Mouse (Mus musculus) B cell, adult 62 days (primary cell): ENCODE measurements around the gene Lrrc36. TPM values are rescaled to one million over a fixed set of nuclear protein-coding genes. Genes with fewer than 3 reads are reported as not detected.

Experiments used
- total RNA-seq: library from RNA; stranded (reverse); gene quantifications from 4 replicates; pipeline ENCODE4 v1.2.4, GENCODE M21; 2023

Lrrc36 gene
- total RNA-seq: not detected in 4 replicates

GRCm38 (mm10) chr8:105413391-105413790 is at the start of gene Lrrc36, which contains the start of gene Kctd19:
TSS of gene Lrrc36 (plus strand) at chr8:105413571.
TSS of gene Kctd19 (minus strand) at chr8:105413502.

GRCm38 (mm10) chr8:105373032-105373431 is 40.3 kb upstream of the Lrrc36 start, which contains the start of gene Plekhg4:
TSS of gene Plekhg4 (plus strand) at chr8:105373274.

DNA sequence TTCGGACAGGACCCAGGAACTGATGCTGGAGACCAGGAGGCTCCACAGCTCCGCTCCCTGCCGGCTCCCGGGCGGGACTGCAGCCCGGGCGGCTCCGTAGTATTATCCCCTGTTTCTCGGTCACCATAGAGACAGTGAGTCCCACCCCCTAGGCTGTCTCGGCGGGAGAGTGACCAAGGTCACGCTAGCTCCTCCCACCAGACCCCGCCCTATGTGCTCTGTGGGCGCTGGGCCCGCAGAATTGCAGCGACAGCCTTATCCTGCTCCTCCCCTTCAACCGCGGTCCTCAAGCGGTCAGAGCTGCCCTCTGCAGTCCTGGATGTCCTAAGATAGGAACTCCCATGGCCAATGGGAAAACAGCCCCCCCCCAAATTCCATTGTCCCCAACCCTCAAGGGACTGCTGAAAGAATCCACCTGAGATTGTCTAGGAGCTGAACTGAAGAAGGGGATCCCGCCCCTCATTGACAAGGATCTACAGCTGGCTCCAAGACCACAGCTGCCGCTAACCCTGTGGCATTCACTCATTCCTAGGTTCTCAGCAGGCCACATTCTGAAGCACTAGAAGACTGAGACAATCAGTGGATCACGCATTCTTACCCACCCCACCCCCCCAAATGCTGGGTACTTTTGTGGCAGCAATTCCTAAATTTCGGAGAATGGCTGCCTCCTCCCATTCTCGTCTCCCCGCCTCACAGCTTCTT is 58.1 kb downstream of the Lrrc36 start, which contains the start of gene Tppp3:
TSS of gene Tppp3 (minus strand) at position 213 of the 702 bp plus-strand sequence.

GRCm38 (mm10) chr8:105496439-105497180 is 83.2 kb downstream of the Lrrc36 start, which contains the start of gene Zdhhc1:
TSS of gene Zdhhc1 (minus strand) at chr8:105496902.

Other genes with a start within 250 kb of the Lrrc36 start
- 87.1 to 101 TPM (median 95.3 TPM) in 4 replicates for gene Cbfb, start 242.9 kb upstream of the Lrrc36 start, total RNA-seq
- gene D230025D16Rik, start 188.4 kb upstream of the Lrrc36 start, total RNA-seq: 21.4 to 26.3 TPM (median 23.4 TPM) in 4 replicates
- 0.32 to 1.0 TPM (median 0.69 TPM) in 4 replicates for gene B3gnt9, start 158.4 kb upstream of the Lrrc36 start, total RNA-seq
- 18.1 to 24.4 TPM (median 22.1 TPM) in 4 replicates for gene Tradd, start 149.0 kb upstream of the Lrrc36 start, total RNA-seq
- gene Fbxl8, start 148.9 kb upstream of the Lrrc36 start, total RNA-seq: 6.0 to 8.5 TPM (median 7.7 TPM) in 4 replicates
- gene Hsf4, start 143.8 kb upstream of the Lrrc36 start, total RNA-seq: 0.33 to 1.2 TPM (median 0.77 TPM) in 4 replicates
- not detected in 4 replicates for gene Nol3, start 137.4 kb upstream of the Lrrc36 start, total RNA-seq
- gene 4931428F04Rik, start 123.7 kb upstream of the Lrrc36 start, total RNA-seq: 5.1 to 7.3 TPM (median 6.5 TPM) in 4 replicates
- gene Exoc3l, start 117.5 kb upstream of the Lrrc36 start, total RNA-seq: 0.79 to 2.5 TPM (median 1.5 TPM) in 4 replicates
- 87.8 to 93.0 TPM (median 91.1 TPM) in 4 replicates for gene E2f4, start 115.9 kb upstream of the Lrrc36 start, total RNA-seq
- 3.2 to 5.9 TPM (median 4.1 TPM) in 4 replicates for gene Elmo3, start 108.0 kb upstream of the Lrrc36 start, total RNA-seq
- gene Lrrc29, start 87.3 kb upstream of the Lrrc36 start, total RNA-seq: 6.0 to 7.9 TPM (median 7.3 TPM) in 4 replicates
- 24.2 to 30.2 TPM (median 26.9 TPM) in 4 replicates for gene Tmem208, start 87.2 kb upstream of the Lrrc36 start, total RNA-seq
- 31.0 to 37.3 TPM (median 34.9 TPM) in 4 replicates for gene Fhod1, start 65.6 kb upstream of the Lrrc36 start, total RNA-seq
- 1.5 to 2.0 TPM (median 1.8 TPM) in 4 replicates for gene Slc9a5, start 64.7 kb upstream of the Lrrc36 start, total RNA-seq
- gene Plekhg4, start 40.3 kb upstream of the Lrrc36 start, total RNA-seq: not detected in 4 replicates
- not detected in 4 replicates for gene Kctd19, start 69 bp upstream of the Lrrc36 start, total RNA-seq
- 0.48 to 1.0 TPM (median 0.79 TPM) in 3 of 4 replicates, not detected in the other for gene Tppp3, start 58.0 kb downstream of the Lrrc36 start, total RNA-seq
- 2.7 to 5.8 TPM (median 3.9 TPM) in 4 replicates for gene Zdhhc1, start 83.3 kb downstream of the Lrrc36 start, total RNA-seq
- gene Hsd11b2, start 105.2 kb downstream of the Lrrc36 start, total RNA-seq: 0.32 TPM in 1 of 4 replicates, not detected in the others
- 111 to 118 TPM (median 113 TPM) in 4 replicates for gene Atp6v0d1, start 152.5 kb downstream of the Lrrc36 start, total RNA-seq
- gene Ripor1, start 191.7 kb downstream of the Lrrc36 start, total RNA-seq: 26.0 to 30.1 TPM (median 27.9 TPM) in 4 replicates
- gene Ctcf, start 223.0 kb downstream of the Lrrc36 start, total RNA-seq: 184 to 204 TPM (median 191 TPM) in 4 replicates
- not detected in 4 replicates for gene Agrp, start 223.8 kb downstream of the Lrrc36 start, total RNA-seq